Mouse (Mus musculus) heart, adult 18-20 months (tissue): ENCODE measurements at regions not wholly inside any gene's neighbourhood (a gene's known extent, or its start where the extent isn't known, plus 50 kb on each side); places are given as distances from the start of the nearest gene placed in this dataset.

Source experiments
- DNase-seq, 2 experiments: peaks; one replicate each; pipeline ENCODE4 v3.0.0; 2021 to 2022; ENCODE audit warnings: mixed read lengths in 1 of 2

DNA sequence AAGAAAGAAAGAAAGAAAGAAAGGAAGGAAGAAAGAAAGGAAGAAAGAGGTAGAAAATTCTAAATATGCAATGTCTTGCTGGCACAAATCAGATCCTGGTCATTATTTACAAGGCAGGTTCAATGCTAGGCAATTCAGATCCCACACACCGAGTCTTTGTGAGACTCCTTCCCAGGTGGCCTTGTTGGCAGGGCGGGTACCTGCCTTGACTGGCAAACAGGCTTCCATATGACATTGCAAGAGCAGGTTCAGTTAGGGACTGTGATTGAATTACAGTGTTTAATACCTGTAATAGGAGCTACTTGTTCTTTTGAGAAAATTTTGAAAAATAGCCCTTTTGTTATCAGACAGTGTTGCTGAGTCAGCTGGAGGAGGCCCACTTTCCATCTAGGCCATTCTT is 436.0 kb upstream of the Mctp2 start:
- DNase-seq: no peak

- peak in 1 of 2 experiments; percentile 1 for DNase-seq
Measured at GRCm38 (mm10) chr7:72751501-72751917, 445.1 kb upstream of the Mctp2 start.

DNA sequence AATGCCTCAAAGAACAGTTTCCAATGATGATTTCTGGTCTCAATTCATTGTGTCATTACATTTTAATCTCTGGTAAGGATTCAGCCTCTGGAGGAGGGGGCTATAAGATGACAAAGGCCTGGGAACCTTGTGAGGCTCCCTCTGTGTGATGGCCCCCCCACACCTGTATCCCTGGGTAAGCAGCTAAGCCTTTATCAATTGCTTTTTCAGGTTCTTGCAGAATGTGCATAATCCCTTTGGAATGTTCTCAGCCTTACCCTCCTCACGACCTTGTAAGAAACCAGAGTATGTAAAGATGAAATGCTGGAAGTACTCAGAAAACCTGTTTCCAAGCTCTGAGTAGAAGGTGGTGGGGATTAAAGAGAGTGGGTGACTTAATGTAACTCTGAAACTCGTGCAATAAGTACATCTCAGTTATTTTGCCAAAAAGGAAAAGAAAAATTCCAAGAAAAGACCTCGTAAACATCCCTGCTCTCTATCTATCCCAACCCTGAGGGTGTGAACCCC is 446.7 kb upstream of the Mctp2 start:
- no peak for DNase-seq

DNA sequence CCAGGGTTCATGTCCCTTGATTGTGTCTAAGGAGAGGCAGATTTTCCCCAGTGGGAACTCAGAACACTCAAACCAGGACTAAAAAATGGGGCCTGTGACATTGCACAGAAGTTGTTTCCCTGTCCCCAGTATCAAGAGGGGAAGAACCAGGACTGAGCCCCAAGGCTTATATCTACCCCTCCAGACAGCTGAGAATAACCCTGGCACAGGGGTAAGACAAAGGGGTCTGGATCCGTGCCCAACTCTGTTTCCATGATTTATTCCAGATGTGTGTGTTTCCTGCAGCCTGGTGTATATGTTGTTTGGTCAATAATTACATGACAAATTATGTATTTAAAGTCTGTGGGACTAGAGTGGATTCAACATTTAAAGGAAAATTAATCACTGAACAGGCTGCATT is 456.3 kb upstream of the Mctp2 start:
- DNase-seq: no peak

GRCm38 (mm10) chr7:72768705-72769104 is 462.3 kb upstream of the Mctp2 start:
- no peak for DNase-seq

GRCm38 (mm10) chr7:72774031-72774770 is 467.8 kb upstream of the Mctp2 start:
- DNase-seq: no peak

GRCm38 (mm10) chr7:72774771-72775119 is 468.3 kb upstream of the Mctp2 start:
- no peak for DNase-seq

DNA sequence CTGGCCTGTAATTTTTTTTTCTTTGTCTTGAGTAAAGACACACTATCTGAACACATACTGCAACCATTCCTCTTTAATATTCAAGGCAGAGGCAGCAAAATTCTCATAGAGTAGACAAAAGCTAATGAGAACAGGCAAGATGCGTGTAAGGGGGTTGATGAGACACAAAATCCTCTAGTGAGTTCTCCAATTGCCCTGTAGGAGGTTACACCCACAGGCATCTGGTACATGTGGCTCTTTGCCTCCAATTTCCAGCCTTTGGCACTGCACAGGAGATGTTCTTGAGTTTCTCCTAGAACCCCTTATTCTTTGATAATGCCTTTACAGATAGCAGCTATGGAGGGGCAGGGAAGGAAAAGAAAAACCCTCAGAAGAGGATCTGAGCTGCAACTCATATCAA is 480.9 kb upstream of the Mctp2 start:
- no peak for DNase-seq

- no peak for DNase-seq
Measured at GRCm38 (mm10) chr7:72788261-72788660, 481.9 kb upstream of the Mctp2 start.

GRCm38 (mm10) chr7:72822142-72822541 is 515.7 kb upstream of the Mctp2 start:
- DNase-seq: no peak

GRCm38 (mm10) chr7:72826597-72826996 is 520.2 kb upstream of the Mctp2 start:
- no peak for DNase-seq

DNA sequence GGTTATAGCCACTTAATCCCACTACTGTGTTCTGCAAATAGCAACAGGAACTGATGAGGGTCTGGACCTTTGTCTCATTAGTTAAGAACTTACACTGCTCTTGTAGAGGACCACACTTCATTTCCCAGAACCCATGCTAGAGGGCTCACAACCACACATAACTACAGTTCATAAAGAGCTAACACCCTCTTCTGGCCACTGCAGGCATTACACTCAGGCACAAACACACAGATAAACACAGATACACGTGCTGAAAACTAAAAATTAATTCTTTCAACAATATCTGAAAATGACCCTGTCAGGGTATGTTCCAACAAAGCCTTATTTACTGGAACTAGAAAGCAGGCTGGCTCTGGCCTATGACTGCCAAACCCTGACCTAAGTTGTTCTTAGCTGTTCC is 529.0 kb upstream of the Mctp2 start:
- DNase-seq: no peak

- no peak for DNase-seq
Measured at GRCm38 (mm10) chr7:72836026-72836425, 529.6 kb upstream of the Mctp2 start.

DNA sequence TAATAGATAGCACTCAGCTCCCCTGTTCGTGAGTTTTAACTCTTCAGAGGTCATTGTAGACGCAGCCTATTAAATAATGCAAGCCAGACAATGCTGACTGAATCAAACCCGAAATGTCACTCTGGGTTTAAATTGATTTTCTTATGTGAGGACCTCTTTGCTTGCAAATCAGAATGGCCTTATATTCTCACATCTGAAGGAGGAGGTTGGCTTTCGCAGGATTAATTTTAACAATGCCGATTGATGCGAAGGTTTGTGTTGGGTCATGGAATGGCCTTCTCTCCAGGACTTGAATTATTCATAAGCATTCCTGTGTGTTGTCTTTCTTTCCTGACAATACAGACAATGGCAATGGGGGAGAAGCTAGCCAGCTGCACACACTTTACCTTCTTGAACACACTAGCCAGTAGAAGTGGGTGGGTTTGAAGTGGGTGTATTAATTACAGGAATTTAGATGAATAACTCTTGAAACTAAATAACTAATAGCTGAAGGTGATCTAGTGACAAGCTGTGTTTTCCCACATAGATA is 530.1 kb upstream of the Mctp2 start:
- DNase-seq: no peak

- no peak for DNase-seq
Measured at GRCm38 (mm10) chr7:72837992-72838655, 531.7 kb upstream of the Mctp2 start.

DNA sequence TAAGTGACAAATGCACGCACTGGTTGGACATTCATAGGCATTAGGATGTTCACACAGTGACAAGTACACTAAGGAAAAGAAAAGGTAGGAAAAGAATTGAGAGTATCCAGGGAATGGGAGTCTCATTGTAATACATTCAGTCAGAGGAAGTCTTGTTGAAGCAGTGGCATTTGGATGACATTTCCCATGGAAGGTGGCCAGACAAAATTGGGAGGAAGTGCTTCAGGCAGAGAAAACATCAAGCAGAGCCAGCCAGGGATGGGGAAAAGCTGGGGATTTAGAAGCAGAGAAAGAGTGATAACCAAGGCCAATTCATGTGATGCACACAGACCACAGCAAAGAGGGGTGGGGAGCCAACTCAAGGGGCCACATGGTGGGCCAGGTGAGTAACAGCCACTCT is 524.0 kb upstream of the Rgma start:
- peak; percentile 11 to 32 for DNase-seq

- DNase-seq: no peak
Measured at GRCm38 (mm10) chr7:72854501-72855002, 520.8 kb upstream of the Rgma start.

DNA sequence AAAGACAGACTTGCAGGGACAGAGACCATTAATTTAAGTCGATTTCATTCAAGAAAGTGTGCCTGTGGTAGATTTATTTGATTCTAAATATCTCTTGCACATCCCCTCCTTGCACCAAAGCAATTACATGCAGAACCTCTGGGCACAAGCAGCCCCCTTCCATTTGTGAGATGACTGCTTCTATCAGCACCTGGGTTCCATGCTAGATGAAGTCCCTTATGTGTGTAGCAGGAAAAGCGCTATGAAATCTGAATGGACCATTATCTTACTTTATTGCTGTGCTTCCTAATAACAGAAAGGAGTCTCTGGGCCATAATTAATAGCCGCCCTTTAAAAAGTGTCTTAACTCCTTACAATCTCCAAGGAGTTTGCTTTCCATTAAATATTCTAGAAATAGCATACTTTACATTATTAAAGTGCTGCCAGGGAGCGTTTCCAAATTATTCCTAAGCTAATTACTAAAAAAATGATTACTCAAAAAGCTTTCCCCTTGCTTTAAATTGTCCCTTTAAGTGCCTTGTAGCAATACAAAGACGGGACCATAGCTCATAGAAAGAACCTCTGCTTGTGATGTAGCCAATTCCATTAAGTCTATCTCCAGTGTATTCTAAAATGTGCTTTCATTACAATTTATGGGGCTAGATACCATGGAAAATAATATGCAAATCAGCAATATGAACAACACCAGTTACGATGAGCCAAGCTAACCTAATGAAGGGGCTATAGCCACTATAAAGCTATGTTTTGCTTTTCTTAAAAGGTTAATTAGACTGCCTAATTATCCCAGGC is 508.1 kb upstream of the Rgma start:
- DNase-seq: no peak

GRCm38 (mm10) chr7:72869068-72869467 is 506.2 kb upstream of the Rgma start:
- DNase-seq: no peak

DNA sequence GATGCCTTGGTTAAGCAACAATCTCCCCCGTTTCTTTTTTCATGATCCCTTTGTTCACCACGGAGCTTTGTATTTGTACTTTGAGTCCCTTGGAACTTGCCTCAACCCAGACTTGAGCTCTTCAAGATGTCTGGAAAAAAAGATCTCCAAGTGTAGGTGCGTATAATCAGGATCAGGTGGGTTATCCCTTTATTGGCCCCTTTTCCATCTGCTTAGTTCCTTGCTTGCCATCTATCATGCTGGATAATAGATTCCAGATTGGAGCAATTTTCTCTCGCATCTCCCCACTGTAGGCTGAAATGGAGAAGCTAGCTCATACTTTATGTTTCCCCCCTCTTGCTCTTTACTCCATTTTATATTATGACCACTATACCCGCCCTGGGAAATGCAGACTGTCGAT is 474.5 kb upstream of the Rgma start:
- DNase-seq: no peak

DNA sequence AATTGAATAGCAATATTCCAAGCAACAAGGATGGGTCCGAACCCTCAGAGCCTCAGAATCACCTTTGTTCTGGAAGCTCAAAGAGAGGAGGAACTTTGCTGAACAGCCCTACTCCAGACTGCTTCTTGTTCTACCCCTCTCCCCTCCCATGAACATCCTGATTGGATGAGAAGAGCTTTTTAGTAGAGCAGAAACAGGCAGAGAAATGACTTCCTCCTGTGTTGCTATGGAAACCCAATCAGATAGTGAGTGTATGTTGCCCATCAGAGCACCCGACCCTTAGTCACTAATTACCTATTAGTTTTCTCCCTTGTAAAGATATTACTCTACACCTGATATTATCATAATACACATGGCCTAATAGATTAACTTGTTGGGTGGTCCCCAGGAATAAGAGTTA is 469.4 kb upstream of the Rgma start:
- no peak for DNase-seq

GRCm38 (mm10) chr7:72906536-72906935 is 468.8 kb upstream of the Rgma start:
- DNase-seq: no peak
